Comparison of ENCODE assay signal across 10 mouse cellular contexts in genomic region chr3:39944581-39944980, GRCm38 (mm10).
DNase-seq lines count a peak whose midpoint lies in the region; ATAC-seq and TF ChIP-seq lines count a peak whose summit lies in the region.
"Had no signal": no experiment of that assay in that cellular context is flagged by ENCODE, and none has a peak within 500 bp of the region (broad histone marks: within the 10 kb centered on the region; RNA-seq: fewer than 3 reads in every experiment).

No protein-coding gene starts in this region.

- H3K4me3 ChIP-seq in heart, adult 2 months: no peak overlapping the region
- H3K4me3 ChIP-seq in heart, embryonic 12.5 days: no peak overlapping the region
- no peak overlapping the region for H3K4me3 ChIP-seq in kidney, postnatal 0 days (replicated peaks; ENCODE audit: low read depth, low read length)
- no peak overlapping the region for H3K4me3 ChIP-seq in hindbrain, embryonic 13.5 days
- H3K4me3 ChIP-seq: liver, embryonic 13.5 days had no signal

- no peaks in the 10 kb centered on the region for H3K9me3 ChIP-seq in heart, embryonic 12.5 days (replicated peaks)
- no peaks in the 10 kb centered on the region for H3K9me3 ChIP-seq in kidney, postnatal 0 days (replicated peaks; ENCODE audit: low read length)
- no peaks in the 10 kb centered on the region for H3K9me3 ChIP-seq in hindbrain, embryonic 13.5 days
- H3K9me3 ChIP-seq: liver, embryonic 13.5 days had no signal

- intact Hi-C loops in heart, adult 2 months (cut with DNase I): no loop called here

- TF ChIP-seq POLR2A in heart, adult 2 months (IDR thresholded peaks at IDR 0.05; ENCODE audit: insufficient read depth, low read depth, low read length): no peak

- no peaks in the 10 kb centered on the region; the same call in 1 of the 2 replicates for H3K4me1 ChIP-seq in heart, adult 2 months (ENCODE audit: control insufficient read depth, insufficient read depth, low read length)
- H3K4me1 ChIP-seq in heart, embryonic 12.5 days (replicated peaks): no peaks in the 10 kb centered on the region
- H3K4me1 ChIP-seq in kidney, postnatal 0 days (replicated peaks; ENCODE audit: insufficient read depth, low read length): no peaks in the 10 kb centered on the region
- H3K4me1 ChIP-seq in hindbrain, embryonic 13.5 days (replicated peaks): no peaks in the 10 kb centered on the region
- H3K4me1 ChIP-seq: liver, embryonic 13.5 days had no signal

- no peak overlapping the region for H3K4me2 ChIP-seq in heart, embryonic 12.5 days
- H3K4me2 ChIP-seq in kidney, postnatal 0 days (ENCODE audit: low read length): no peak overlapping the region
- H3K4me2 ChIP-seq in hindbrain, embryonic 13.5 days: no peak overlapping the region
- H3K4me2 ChIP-seq: liver, embryonic 13.5 days had no signal

- peak; percentile 73 to 83 for DNase-seq in heart, adult 2 months
- DNase-seq in gastrocnemius, postnatal 25 days: peak; percentile 81
- peak; percentile 86 for DNase-seq in kidney, postnatal 0 days (ENCODE audit: low spot score)
- DNase-seq in ovary, postnatal 14 days (ENCODE audit: low spot score): peak; percentile 39
- DNase-seq: cerebellum, adult 9-11 months; liver, embryonic 13.5 days had no signal

- no peak for ATAC-seq in heart, embryonic 12.5 days (ENCODE audit: insufficient number of reproducible peaks, low FRiP score)
- no peak for ATAC-seq in kidney, postnatal 0 days (replicated peaks; ENCODE audit: low FRiP score, low read depth)
- no peak for ATAC-seq in granulocyte monocyte progenitor cell, adult 5-6 weeks (replicated peaks; ENCODE audit: poor library complexity, severe bottlenecking)
- no peak for ATAC-seq in hindbrain, embryonic 13.5 days (ENCODE audit: low FRiP score)
- no peak for ATAC-seq in erythroid progenitor cell, adult 5-6 weeks (replicated peaks; ENCODE audit: low FRiP score, poor library complexity, severe bottlenecking)

- H3K79me2 ChIP-seq in heart, adult 2 months (replicated peaks; ENCODE audit: control insufficient read depth, insufficient read depth, low read length): no peaks in the 10 kb centered on the region

- no peak overlapping the region for H3K27ac ChIP-seq in heart, adult 2 months
- no peak overlapping the region for H3K27ac ChIP-seq in heart, embryonic 12.5 days (ENCODE audit: poor library complexity, severe bottlenecking)
- H3K27ac ChIP-seq in kidney, postnatal 0 days: no peak overlapping the region
- no peak overlapping the region for H3K27ac ChIP-seq in hindbrain, embryonic 13.5 days
- H3K27ac ChIP-seq: liver, embryonic 13.5 days had no signal

- WGBS in heart, adult 2 months: 53% methylated on average over 3 of the region's 3 CpGs
- 70% methylated on average over 3 of the region's 3 CpGs for WGBS in heart, embryonic 12.5 days
- WGBS in kidney, postnatal 0 days: 65% methylated on average over 3 of the region's 3 CpGs
- 92% methylated on average over 3 of the region's 3 CpGs for WGBS in hindbrain, embryonic 13.5 days

- TF ChIP-seq EP300 in heart, adult 2 months (IDR thresholded peaks at IDR 0.05; ENCODE audit: insufficient read depth, low read depth, low read length): peak; percentile 47; the same call in 1 of the 2 replicates

- no peaks in the 10 kb centered on the region for H3K27me3 ChIP-seq in heart, adult 2 months (ENCODE audit: control insufficient read depth, insufficient read depth, low read length)
- H3K27me3 ChIP-seq in heart, embryonic 12.5 days (replicated peaks): no peaks in the 10 kb centered on the region
- H3K27me3 ChIP-seq in kidney, postnatal 0 days (ENCODE audit: insufficient read depth, low read length): no peaks in the 10 kb centered on the region
- H3K27me3 ChIP-seq in hindbrain, embryonic 13.5 days: no peaks in the 10 kb centered on the region
- H3K27me3 ChIP-seq: liver, embryonic 13.5 days had no signal

- no peaks in the 10 kb centered on the region for H3K36me3 ChIP-seq in heart, adult 2 months (ENCODE audit: control insufficient read depth, insufficient read depth, low read length)
- no peaks in the 10 kb centered on the region for H3K36me3 ChIP-seq in heart, embryonic 12.5 days
- no peaks in the 10 kb centered on the region for H3K36me3 ChIP-seq in kidney, postnatal 0 days (ENCODE audit: insufficient read depth, low read length)
- no peaks in the 10 kb centered on the region for H3K36me3 ChIP-seq in hindbrain, embryonic 13.5 days
- H3K36me3 ChIP-seq: liver, embryonic 13.5 days had no signal

- TF ChIP-seq CTCF in heart, adult 2 months (IDR thresholded peaks at IDR 0.05): no peak
- no peak for TF ChIP-seq CTCF in kidney, postnatal 0 days (IDR thresholded peaks at IDR 0.05; ENCODE audit: low read depth)

- H3K9ac ChIP-seq in heart, adult 2 months (ENCODE audit: low read depth, low read length): no peak overlapping the region
- H3K9ac ChIP-seq in heart, embryonic 12.5 days: no peak overlapping the region
- H3K9ac ChIP-seq in kidney, postnatal 0 days (ENCODE audit: low read depth, low read length): no peak overlapping the region
- no peak overlapping the region for H3K9ac ChIP-seq in hindbrain, embryonic 13.5 days
- H3K9ac ChIP-seq: liver, embryonic 13.5 days had no signal
